Mouse (Mus musculus) cerebellum, adult (tissue): ENCODE measurements around the gene Slc22a23.

ENCODE experiments used
- ATAC-seq: cut with Nextera tagmentation; 2 replicates; pipeline ENCODE4 v1.9.2; 2017; ENCODE audit warnings: mild to moderate bottlenecking, moderate library complexity, mixed read lengths; ENCODE audit not compliant: insufficient number of reproducible peaks, low FRiP score, low TSS enrichment

Gene Slc22a23

DNA sequence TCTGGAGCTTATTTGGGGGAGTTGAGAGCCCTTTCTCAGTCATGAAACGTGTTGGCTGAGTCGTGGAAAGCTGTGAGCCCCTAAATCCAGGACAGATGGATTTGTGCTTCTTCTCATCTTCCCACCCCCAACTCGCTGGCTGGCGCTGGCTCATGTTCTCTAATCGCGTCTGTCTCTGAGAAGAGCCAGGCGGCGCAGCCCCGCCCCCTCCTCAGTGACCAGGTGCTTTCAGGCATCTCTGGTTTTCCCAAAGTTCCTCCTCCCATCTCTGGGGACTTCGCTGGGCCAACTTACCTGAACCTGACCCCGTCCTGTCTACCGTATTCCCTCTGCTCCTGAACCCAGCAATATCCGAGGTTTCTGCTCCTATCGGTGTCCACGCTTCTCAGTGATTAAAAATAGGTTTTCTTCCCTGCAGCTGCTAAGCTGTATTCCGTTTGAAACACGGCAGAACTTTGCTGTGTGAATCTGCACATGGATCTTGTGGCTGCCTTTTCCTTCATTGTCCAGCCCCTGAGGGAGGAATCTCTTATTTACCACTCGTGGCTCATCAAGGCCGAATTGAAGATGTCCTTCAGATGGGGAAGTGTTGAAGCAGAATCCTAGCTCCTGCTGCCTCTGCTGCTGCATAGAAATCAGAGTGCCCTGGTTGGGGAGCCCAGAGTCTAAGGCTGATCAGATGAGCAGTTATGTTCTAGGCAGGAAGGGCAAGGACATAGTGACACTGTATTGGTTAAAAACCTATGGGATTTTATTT lies 194.5 kb downstream of the Slc22a23 start:
- no peak for ATAC-seq

DNA sequence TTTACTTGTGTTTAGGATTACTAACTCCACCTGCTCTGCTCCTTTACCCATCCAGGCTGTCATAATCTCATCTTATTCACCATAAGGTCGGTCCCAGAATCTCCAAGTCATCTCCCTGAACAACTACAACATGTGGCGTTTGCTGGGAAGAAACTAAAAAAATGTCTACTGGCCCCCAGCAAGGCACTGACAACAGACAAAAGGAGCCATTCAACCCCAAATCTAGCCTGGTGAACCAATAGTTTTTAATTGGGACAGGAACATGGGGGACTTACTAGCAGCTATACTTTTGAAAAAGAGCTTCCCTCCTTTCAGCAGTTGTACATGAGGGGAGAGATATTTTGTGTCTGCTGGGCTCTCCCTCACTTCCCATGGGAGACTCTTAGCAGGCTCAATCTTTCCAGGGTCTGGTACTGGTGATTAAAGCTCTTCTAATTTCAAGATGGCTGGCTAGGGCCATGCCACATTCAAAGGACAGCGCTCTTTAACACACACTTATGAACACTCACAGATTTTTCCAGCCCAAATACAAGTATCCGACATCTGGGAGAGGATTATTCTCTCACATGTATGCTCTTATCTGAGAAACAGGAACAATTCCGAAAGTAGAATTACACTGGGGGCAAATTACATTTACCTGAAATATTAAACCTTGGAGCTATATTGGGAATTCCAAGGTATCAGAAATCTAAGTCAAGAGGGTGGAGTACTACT lies 195.4 kb downstream of the Slc22a23 start:
- ATAC-seq: no peak

DNA sequence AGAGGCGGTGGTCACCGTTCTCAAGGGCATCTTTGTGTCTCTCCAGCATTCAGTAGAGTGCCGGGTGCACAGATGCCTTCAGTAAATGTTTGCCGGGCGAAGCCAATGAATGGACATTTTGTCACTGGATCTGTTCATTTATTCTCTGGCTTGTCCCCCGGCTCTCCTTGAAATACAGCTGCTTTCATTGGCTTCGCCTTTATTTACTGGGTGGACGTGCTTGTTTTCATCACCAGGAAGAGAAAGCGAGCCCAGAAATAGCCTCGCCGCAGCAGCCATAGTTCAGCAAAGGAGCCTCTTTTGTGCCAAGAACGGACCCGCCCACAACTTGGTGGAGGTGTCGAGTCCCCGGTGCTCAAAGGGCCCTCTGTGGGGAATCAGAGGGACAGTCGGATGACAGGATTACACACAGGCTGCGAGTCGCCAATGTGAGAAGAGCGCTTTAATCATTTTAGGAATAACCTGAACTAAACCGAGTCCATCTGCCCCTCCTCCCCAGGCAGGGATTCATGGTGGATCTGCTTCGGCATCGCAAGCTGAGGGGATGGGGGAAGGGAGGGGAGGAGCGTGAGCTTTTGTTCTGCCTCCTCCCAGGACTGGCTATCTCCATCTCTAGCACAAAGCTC lies 196.1 kb downstream of the Slc22a23 start:
- ATAC-seq: peak; percentile 68

DNA sequence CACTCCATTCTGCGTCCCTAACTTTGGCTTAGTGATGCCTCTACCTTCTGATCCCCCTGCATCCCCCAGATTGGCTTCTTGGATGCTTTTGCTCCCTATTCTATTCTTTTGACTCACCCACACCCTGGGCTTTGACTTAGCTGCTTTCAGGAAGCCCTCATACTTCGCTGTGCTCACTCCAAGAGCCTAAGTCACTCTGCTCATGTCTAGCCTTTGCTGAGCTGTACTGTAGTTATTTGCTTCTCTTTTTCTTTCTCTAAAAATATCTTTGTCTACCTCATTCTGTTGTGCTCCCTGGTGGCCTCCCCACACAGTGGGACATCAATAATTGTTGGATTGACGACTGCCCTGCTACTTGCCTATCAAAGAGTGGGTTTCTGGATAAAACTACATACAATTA lies 196.8 kb downstream of the Slc22a23 start:
- ATAC-seq: no peak

DNA sequence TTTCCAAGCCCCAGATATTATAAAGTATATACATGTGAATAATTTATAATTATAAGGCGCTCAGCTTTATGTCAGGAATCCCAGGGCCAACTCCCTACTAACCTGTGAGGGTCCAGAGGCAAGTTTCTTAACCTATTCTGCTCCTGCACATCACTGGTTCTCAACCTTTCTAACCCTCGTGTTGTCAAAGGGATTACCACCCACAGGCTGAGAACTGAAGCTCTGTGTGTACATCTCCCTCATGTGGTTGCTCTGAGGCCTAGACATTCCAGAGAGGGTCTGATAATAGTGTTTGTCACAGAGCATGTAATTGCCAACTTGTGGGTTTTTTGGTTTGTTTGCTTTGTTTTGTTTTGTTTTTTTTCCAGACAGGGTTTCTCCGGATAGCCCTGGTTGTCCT lies 198.1 kb downstream of the Slc22a23 start:
- no peak for ATAC-seq

DNA sequence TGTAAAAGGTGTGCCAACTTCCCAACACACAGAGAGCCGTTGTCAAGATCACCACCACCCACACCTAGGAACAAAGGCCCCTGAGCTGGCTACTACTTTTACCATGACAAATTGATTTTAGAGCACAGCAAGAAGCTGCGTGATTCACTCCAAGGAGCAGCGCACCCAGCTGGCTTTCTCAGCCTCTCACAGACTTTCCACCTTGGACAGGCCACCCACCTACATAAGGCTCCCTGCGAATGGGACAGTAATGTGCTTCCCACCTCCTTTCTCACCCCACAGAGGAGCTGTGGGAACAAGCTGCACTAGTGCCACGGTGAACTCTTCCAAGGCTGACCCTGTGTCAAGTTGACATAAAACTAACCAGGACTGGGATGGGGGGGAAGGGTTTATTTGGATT lies 201.6 kb downstream of the Slc22a23 start:
- no peak for ATAC-seq

DNA sequence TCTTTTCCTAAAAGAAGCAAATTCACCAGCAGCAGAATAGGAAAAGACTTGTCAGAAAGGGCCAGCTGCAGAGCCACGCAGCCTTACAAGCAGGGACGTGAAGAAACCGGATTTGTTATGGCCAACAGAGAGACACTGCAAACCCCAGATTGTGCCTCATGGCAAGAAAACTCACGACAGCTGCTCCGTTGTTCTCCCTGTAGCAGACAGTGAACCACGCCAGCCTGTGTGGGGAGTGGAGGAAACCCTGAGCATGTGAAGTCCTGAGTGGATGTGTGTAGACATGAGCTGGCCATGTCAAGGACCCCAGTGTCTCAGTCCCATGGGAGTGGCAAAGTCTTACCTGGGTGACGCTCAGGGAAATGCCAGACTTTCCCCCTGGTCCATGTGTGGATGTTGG lies 208.4 kb downstream of the Slc22a23 start:
- peak; percentile 85 for ATAC-seq

DNA sequence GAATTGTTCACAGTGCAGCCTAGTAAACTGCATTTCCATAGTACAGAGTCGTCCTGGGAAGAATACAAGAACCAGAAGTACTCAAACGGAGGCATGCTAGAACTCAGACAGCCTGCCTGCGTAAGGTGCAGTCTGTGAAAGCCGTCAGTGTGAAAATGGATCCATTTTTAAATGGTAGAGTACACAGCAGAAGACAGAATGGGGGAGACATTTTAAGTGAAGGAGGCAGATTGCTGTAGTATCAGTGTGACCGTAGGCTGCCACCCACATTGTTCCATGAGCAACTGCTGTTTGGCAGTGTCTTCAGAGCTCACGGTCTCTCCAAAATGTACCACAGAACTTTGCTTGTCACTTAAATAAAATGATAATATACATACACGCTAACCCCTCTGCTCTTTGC lies 210.7 kb downstream of the Slc22a23 start:
- ATAC-seq: no peak

DNA sequence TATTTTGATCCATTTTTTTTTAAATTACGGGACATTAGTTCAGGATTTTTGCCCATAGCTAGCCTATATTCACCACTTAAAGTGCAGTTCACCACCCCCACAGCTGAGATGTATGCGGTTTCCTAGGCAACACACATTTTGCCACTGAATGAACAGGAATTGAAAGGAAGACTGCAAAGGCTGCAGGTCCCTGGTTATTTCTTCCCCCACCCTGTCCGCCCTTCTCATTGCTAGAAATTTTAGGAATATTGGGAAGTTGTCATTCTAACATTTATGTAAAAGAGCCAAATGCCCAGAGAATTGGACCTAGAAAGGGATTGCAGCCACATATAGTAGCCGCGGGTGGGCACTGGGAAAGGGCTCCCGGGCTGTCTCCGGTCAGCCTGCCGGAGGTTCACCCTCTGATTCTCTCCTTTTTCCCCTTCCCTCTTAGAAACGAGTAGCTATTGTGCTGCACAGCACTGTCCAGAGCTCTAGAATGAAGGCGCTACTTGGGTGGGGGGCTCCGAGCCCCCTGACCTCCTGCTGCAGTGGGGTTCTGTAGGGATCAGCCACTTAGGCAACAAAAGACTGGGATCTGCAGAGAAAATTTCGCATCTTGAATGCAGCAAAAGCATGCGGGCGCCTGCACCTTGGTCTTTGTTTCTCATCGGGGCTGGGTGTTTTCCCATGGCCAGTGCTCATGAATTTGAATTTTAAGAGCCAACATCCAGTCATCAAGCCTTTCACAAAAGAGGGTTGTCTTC lies 211.5 kb downstream of the Slc22a23 start:
- no peak for ATAC-seq

DNA sequence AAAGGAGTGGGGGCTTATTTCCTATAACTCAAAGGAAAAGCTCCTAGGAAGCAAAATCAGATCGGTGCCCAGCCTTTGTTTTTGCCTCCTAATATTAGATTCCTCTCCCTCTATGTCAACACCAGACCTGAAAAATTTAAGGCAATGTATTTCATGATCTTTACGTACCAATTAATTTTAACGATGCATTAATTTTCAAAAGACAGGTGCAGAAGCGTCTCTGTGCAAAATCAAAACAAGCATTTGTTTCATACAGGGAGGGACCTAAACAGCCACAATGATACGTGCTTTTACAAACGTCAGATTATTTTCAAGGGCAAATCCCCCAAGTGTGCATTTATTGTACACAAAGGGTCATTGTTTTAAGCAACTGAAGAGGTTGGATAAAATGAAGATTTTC lies 212.1 kb downstream of the Slc22a23 start:
- no peak for ATAC-seq

DNA sequence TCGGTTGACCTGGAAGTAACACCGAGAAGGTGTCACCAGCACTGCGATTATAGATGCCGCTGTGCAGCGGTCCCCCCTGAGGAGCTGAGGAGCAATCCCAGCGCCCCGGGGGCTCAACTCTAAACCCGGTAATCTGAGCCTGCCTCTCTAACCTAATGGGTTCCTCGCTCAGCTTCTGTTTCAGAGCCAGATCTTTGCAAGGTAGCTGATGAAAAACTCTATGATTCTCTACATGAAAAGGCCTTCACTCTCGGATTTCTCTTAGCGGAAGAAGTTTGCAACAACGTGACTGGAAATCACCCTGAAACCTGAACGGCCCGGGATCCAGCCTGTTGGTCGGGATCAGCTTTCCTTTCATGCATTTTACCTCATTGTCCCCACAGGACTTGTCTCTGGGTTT lies 212.7 kb downstream of the Slc22a23 start:
- ATAC-seq: no peak

DNA sequence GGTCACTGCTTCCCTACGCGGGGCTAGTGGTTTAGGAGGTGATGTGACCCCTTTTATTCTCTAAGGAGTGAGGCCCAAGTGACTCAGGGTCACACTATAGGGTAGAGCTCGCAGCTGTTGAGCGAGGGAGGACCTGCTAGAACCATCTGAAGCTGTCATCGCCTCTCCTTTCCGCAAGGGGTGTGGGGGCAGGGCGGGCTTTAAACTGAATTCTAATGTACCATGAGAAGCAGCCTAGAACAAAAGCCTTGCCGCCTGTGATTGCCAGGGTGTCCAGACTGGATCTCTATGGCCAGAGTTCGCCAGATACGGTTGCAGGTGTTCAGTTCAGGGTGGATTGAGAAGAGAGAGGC lies 213.3 kb downstream of the Slc22a23 start:
- no peak for ATAC-seq

DNA sequence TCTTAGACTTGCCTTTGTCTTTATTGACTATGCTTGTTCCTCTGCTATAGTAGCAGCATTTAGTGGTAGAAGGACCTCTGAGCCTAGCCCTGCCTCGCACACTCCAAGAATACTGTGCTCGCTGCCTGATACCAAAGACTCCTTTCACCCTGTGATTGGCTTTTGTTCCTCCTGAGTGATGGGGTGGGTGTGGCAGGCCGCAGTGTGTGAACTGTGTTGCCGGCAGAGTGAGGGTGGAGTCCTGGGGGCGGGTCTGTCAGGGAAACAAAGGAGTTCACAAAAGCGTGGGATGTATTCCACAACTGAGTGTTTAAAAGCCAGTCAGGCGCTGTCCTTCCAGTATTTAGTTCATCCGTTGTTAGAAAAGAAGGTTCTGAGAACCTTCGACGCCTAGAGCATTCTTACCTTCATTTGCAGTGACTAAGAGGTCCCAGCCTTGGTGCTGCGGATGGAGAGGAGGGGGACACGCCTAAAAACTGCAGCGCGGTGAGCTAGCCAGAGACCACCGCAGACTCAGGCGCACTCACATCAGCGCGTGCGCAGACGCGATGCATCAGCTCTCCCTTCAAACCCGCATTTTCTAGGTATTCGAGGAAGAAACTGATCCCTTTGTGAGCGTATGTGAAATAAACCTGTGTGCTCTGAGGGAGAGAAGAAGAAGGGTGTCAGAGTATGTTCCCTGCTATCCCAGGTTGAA lies 213.8 kb downstream of the Slc22a23 start:
- ATAC-seq: no peak

DNA sequence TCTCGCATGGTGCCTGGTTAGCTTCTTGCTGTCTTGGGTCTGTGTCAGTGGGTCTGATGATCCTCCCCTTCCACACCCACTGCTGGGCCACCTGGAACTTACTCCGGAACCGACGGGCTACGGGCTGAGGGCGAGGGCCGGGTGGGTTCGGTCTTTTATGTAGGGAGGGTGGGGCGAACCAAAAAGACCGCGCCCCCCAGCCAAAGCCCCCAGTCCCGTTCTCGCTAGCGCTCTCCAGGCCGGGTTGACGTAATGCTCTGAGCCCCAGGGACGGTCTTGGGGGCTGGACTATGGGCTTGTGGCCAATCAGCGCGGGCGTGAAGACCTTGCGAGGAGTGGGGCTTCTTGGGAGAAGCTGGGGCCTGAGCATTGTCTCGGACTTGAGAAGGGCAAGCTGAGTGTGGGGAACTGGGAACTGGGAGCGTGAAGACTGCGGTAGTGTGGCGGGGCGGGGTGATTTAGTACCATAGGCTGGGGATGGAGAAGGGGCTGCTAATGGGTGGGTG lies 214.7 kb downstream of the Slc22a23 start, which contains the start of gene Tubb2b:
Gene Tubb2b (minus strand): TSS at position 241 of the 506 bp plus-strand sequence.
- ATAC-seq: peak; percentile 47; the same call in 1 of the 2 replicates

DNA sequence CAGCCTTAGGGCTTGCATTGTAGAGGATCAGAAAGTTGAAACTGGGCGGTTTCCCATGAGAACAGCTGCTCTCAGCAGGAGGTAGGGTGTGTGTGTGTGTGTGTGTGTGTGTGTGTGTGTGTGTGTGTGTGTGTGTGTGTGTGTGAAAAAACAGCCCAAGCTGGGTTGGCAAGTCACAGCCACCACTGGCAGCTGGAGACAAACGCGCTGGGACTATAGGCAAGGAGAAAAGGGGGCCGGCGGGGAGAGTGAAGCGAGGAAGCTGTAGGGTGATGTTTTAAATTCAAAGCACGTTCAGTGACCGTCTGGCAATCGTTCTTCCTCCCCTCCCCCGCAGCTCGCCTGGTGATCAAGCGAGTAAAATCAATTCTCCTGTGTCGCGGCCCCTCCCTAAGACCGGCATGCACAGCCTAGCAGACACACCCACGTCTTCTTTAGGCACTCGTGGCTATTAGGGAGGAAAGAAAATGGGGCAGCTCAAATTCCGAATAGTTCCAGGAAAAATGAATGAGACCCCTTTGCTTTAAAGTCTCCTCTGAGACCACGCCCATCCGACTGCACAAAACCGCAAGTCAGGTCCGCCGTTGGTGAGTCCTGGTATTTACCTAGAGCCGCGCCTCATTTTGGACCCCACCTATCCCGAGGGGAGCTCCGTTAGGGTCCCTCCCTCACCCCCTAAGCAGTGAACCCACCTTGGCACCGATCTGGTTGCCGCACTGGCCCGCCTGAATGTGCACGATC lies 215.3 kb downstream of the Slc22a23 start:
- ATAC-seq: no peak
